Mouse (Mus musculus) MEL (cell line): ENCODE measurements around the gene Bclaf1. TPM values are rescaled to one million over a fixed set of nuclear protein-coding genes. Genes with fewer than 3 reads are reported as not detected.

Source experiments
- DNase-seq: peaks from one replicate; pipeline ENCODE4 v3.0.0; 2011; ENCODE audit warnings: low read depth, low spot score
- H3K27ac ChIP-seq: 2 replicates; pipeline ENCODE4 v1.5.1; 2012; ENCODE audit warnings: low read depth, mild to moderate bottlenecking, control low read depth, low read length, moderate library complexity; ENCODE audit not compliant: control insufficient read depth
- H3K27me3 ChIP-seq, 2 experiments: fragments of 150-350 bp in 1 of 2; sonication (generic) in 1 of 2; 2 replicates each; pipeline ENCODE4 v1.6.1; 2012; ENCODE audit warnings: low read length in 2 of 2, mild to moderate bottlenecking in 2 of 2, improper control_type of control experiment in 1 of 2, moderate library complexity in 1 of 2; ENCODE audit not compliant: insufficient read depth in 2 of 2, control insufficient read depth in 1 of 2
- H3K36me3 ChIP-seq, 2 experiments: 2 replicates each; pipeline ENCODE4 v1.6.1; 2012 to 2014; ENCODE audit warnings: low read length in 2 of 2, improper control_type of control experiment in 1 of 2, inconsistent platforms in 1 of 2, mild to moderate bottlenecking in 1 of 2; ENCODE audit not compliant: insufficient read depth in 2 of 2, control insufficient read depth in 1 of 2
- H3K4me1 ChIP-seq, 2 experiments: fragments of 150-350 bp in 1 of 2; sonication (generic) in 1 of 2; 2 replicates each; pipeline ENCODE4 v1.6.1; 2012; ENCODE audit warnings: low read length in 2 of 2, improper control_type of control experiment in 1 of 2, mild to moderate bottlenecking in 1 of 2; ENCODE audit not compliant: insufficient read depth in 2 of 2, control insufficient read depth in 1 of 2
- H3K4me3 ChIP-seq, 2 experiments: fragments of 150-350 bp in 1 of 2; sonication (generic) in 1 of 2; 2 replicates each; pipeline ENCODE4 v1.5.1; 2012; ENCODE audit warnings: low read depth in 2 of 2, low read length in 2 of 2, mild to moderate bottlenecking in 2 of 2, moderate library complexity in 2 of 2, control low read depth in 1 of 2, improper control_type of control experiment in 1 of 2; ENCODE audit not compliant: control insufficient read depth in 1 of 2, insufficient read depth in 1 of 2
- H3K79me2 ChIP-seq: 2 replicates; pipeline ENCODE4 v1.6.1; 2012; ENCODE audit warnings: mild to moderate bottlenecking, low read length, moderate library complexity; ENCODE audit not compliant: control insufficient read depth, poor library complexity, insufficient read depth
- H3K9ac ChIP-seq: 2 replicates; pipeline ENCODE4 v1.6.1; 2012; ENCODE audit warnings: low read depth, mild to moderate bottlenecking, control low read depth, low read length, moderate library complexity; ENCODE audit not compliant: control insufficient read depth, poor library complexity, severe bottlenecking
- H3K9me3 ChIP-seq: fragments of 150-350 bp; sonication (generic); replicated peaks from 2 replicates; pipeline ENCODE4 v1.6.1; 2012; ENCODE audit warnings: mild to moderate bottlenecking, low read length, improper control_type of control experiment, moderate library complexity; ENCODE audit not compliant: insufficient read depth
- BHLHE40 ChIP-seq: IDR thresholded peaks from 2 replicates; pipeline ENCODE4 v1.6.1; 2012; ENCODE audit warnings: low read depth, mild to moderate bottlenecking, inconsistent platforms, low read length, improper control_type of control experiment, borderline replicate concordance
- CHD1 ChIP-seq: IDR thresholded peaks from 2 replicates; pipeline ENCODE4 v1.6.1; 2012; ENCODE audit warnings: low read depth, mild to moderate bottlenecking, inconsistent platforms, low read length, improper control_type of control experiment
- CHD2 ChIP-seq: IDR thresholded peaks from 2 replicates; pipeline ENCODE4 v1.6.1; 2011; ENCODE audit warnings: low read length, improper control_type of control experiment
- E2F4 ChIP-seq: IDR thresholded peaks from 2 replicates; pipeline ENCODE4 v1.6.1; 2011; ENCODE audit warnings: low read depth, low read length, improper control_type of control experiment, borderline replicate concordance
- JUND ChIP-seq: IDR thresholded peaks from 2 replicates; pipeline ENCODE4 v1.6.1; 2011; ENCODE audit warnings: low read depth, mild to moderate bottlenecking, improper control_type of control experiment, low read length
- KAT2A ChIP-seq: conservative IDR thresholded peaks from 2 replicates; pipeline ENCODE4 v1.6.1; 2012; ENCODE audit warnings: low read depth, low read length, improper control_type of control experiment, inconsistent platforms
- MAFK ChIP-seq: IDR thresholded peaks from 2 replicates; pipeline ENCODE4 v1.6.1; 2011; ENCODE audit warnings: low read depth, mild to moderate bottlenecking, low read length, improper control_type of control experiment, borderline replicate concordance
- MEF2A ChIP-seq: IDR thresholded peaks from 2 replicates; pipeline ENCODE4 v1.6.1; 2014; ENCODE audit warnings: low read depth, mild to moderate bottlenecking, inconsistent platforms, low read length, improper control_type of control experiment; ENCODE audit not compliant: poor library complexity, insufficient replicate concordance, severe bottlenecking; ENCODE audit errors: extremely low read depth
- MYC ChIP-seq: IDR thresholded peaks from 2 replicates; pipeline ENCODE4 v1.6.1; 2011; ENCODE audit warnings: low read depth, mild to moderate bottlenecking, low read length, improper control_type of control experiment, moderate library complexity
- POLR2AphosphoS5 ChIP-seq: IDR thresholded peaks from 2 replicates; pipeline ENCODE4 v1.6.1; 2012; ENCODE audit warnings: low read depth, borderline replicate concordance, mild to moderate bottlenecking, inconsistent platforms, low read length, moderate library complexity, mixed read lengths
- RAD21 ChIP-seq: IDR thresholded peaks from 2 replicates; pipeline ENCODE4 v1.6.1; 2011; ENCODE audit warnings: mild to moderate bottlenecking, low read depth, low read length, improper control_type of control experiment
- RCOR1 ChIP-seq: IDR thresholded peaks from 2 replicates; pipeline ENCODE4 v1.6.1; 2012; ENCODE audit warnings: low read depth, mild to moderate bottlenecking, inconsistent platforms, low read length, improper control_type of control experiment
- SIN3A ChIP-seq: IDR thresholded peaks from 2 replicates; pipeline ENCODE4 v1.6.1; 2012; ENCODE audit warnings: low read length, improper control_type of control experiment, inconsistent platforms
- SMC3 ChIP-seq: IDR thresholded peaks from 2 replicates; pipeline ENCODE4 v1.6.1; 2011; ENCODE audit warnings: low read depth, low read length, improper control_type of control experiment
- TBP ChIP-seq: IDR thresholded peaks from 2 replicates; pipeline ENCODE4 v1.8.0; 2011; ENCODE audit warnings: low read depth, low read length, improper control_type of control experiment
- UBTF ChIP-seq: IDR thresholded peaks from 2 replicates; pipeline ENCODE4 v1.6.1; 2012; ENCODE audit warnings: low read depth, mild to moderate bottlenecking, inconsistent platforms, low read length, improper control_type of control experiment, moderate library complexity, borderline replicate concordance; ENCODE audit not compliant: insufficient read depth
- USF1 ChIP-seq: IDR thresholded peaks from 2 replicates; pipeline ENCODE4 v1.6.1; 2014; ENCODE audit warnings: low read depth, mild to moderate bottlenecking, inconsistent platforms, low read length, improper control_type of control experiment, moderate library complexity
- USF2 ChIP-seq, 2 experiments: IDR thresholded peaks; 2 replicates each; pipeline ENCODE4 v1.6.1; 2011 to 2012; ENCODE audit warnings: improper control_type of control experiment in 2 of 2, low read length in 2 of 2, borderline replicate concordance in 1 of 2, inconsistent platforms in 1 of 2, low read depth in 1 of 2, mild to moderate bottlenecking in 1 of 2; ENCODE audit not compliant: insufficient read depth in 1 of 2
- ZMIZ1 ChIP-seq: IDR thresholded peaks from 2 replicates; pipeline ENCODE4 v1.6.1; 2012; ENCODE audit warnings: low read depth, mild to moderate bottlenecking, inconsistent platforms, low read length, improper control_type of control experiment, moderate library complexity
- polyA plus RNA-seq, 2 experiments: library from polyadenylated mRNA; stranded (reverse) in 1 of 2; unstranded in 1 of 2; fragments of >175 nt in 1 of 2; fragments of >200 nt in 1 of 2; gene quantifications; 2 replicates each; pipeline versions ENCODE4 v1.2.1 to v1.2.4; 2012; ENCODE audit warnings: low replicate concordance in 2 of 2, low read depth in 1 of 2; ENCODE audit not compliant: insufficient read length in 2 of 2, insufficient read depth in 1 of 2, missing spikeins in 1 of 2
- total RNA-seq: library from RNA; depleted of rRNA; stranded (reverse); fragments of 300-350 nt; gene quantifications from 2 replicates; pipeline ENCODE4 v1.2.3, GENCODE M21; 2012

Bclaf1 gene
- total and polyA plus RNA-seq, 3 experiments = 94.0 to 412 (median 171) TPM

DNA sequence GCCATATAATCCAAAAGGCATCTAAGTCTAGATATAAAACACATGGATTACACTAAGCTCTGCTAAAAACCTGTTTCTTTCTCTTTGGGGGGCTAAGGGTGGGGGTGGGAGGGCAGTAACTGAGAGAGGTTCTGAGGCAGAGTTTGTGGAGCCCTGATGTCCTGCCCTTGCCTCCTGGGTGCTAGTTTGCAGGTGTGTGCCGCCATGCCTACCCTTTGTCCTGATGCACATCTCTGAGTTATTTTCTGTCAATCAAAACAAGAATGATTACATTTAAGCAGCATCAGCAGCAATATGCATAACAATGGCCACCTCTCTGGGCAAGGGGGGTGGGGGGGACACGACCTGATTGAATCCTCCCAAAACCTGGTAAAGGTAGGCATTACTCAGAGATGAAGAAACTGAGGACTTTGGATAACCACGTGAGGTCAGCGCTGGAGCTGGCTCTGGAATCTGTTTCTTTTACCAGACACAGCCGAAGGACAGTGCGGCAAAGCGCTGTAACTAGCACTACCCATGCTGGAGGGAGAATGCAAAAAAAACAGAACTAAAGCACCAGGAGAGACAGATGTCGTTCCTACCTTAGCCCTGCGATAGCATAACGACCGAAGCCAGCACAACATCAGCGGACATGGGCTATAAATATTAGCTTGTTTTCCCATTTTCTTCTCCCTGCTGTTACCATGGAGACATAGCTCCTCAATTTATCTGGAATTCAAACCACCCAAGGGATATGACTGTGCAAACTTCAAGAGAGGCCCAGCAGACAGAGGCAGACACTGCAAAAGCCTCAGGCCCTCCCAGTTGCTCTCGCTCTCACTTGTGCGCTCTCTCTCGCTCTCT, 26.1 kb upstream of the Bclaf1 start:
- H3K4me1 ChIP-seq = no peaks in the 10 kb centered on the region
- H3K79me2 ChIP-seq = no peaks in the 10 kb centered on the region; the same call in 1 of the 2 replicates
- H3K27ac ChIP-seq = no peak overlapping the region
- H3K27me3 ChIP-seq = no peaks in the 10 kb centered on the region; a peak in 1 of 4 replicates
- H3K9me3 ChIP-seq = no peaks in the 10 kb centered on the region
- H3K9ac ChIP-seq = no peak overlapping the region
- no peak overlapping the region for H3K4me3 ChIP-seq
- TF ChIP-seq UBTF (no peak), E2F4 (no peak), TBP (no peak), CHD1 (no peak), RAD21 (no peak), BHLHE40 (no peak), USF1 (no peak), POLR2AphosphoS5 (no peak), SMC3 (no peak), MEF2A (no peak), USF2 (IDR thresholded peaks at IDR 0.05; ENCODE audit: borderline replicate concordance in 1 of 2, insufficient read depth in 1 of 2, low read depth in 1 of 2, low read length in 2 of 2) (no peak), MAFK (no peak), ZMIZ1 (no peak), MYC (no peak), CHD2 (no peak), RCOR1 (no peak), JUND (no peak), SIN3A (no peak)
- DNase-seq = no peak
- H3K36me3 ChIP-seq = no peaks in the 10 kb centered on the region

DNA sequence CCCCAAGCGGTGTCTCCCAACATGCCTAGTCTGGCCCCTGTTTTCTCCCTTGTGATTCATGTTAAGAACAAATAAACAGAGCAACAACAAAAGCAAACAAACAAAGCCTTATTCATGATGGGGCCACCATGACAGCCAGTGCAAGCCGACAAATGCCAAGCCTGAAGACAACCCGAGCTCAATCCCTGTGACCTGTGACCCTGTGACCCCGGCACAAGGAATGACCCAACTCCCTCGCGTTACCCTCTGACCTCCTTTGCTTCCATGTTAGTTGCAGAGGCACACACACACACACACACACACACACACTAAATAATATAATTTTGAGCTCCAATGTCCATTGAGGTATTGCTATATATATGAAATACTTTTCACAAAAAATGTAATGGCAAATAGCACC, 24.9 kb upstream of the Bclaf1 start:
- Histone ChIP-seq H3K4me1 (no peaks in the 10 kb centered on the region), H3K4me3 (no peak overlapping the region)
- TF ChIP-seq KAT2A = no peak
- TF ChIP-seq SMC3 = no peak

More for the DNA sequence above, 24.9 kb upstream of the Bclaf1 start:
- Histone ChIP-seq H3K36me3 (no peaks in the 10 kb centered on the region), H3K79me2 (no peaks in the 10 kb centered on the region; the same call in 1 of the 2 replicates), H3K27me3 (no peaks in the 10 kb centered on the region; a peak in 1 of 4 replicates), H3K9me3 (no peaks in the 10 kb centered on the region), H3K9ac (no peak overlapping the region), H3K27ac (no peak overlapping the region)
- DNase-seq = no peak
